ENCODE assay signal across 20 mouse cellular contexts in the genomic region with DNA sequence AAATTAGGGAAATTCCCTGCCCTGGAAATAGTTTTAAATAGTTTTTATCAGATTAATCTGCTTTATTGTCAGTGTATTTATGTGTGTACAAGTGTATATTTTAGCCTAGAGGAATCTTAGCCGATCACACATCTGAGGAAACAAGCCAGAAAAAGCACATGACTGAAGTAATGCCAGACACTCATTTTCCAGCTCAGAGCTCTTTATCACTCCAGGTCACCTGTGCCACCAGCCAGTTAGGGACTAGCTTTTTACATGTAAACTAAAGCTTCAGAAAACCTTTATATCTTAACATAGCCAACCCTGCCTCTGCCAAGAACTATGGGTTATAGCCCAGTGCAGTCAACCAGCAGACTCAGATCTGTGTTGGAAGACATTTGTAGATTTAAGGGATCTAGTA. TPM values are rescaled to one million over a fixed set of nuclear protein-coding genes. Genes with fewer than 3 reads are reported as not detected.
DNase-seq lines count a peak whose midpoint lies in the region; ATAC-seq and TF ChIP-seq lines count a peak whose summit lies in the region.
"Had no signal": no experiment of that assay in that cellular context is flagged by ENCODE, and none has a peak within 500 bp of the region (broad histone marks: within the 10 kb centered on the region; RNA-seq: fewer than 3 reads in every experiment).

No protein-coding gene starts in this region.

- no peak overlapping the region for H3K4me2 ChIP-seq in heart, postnatal 0 days (ENCODE audit: low read depth, low read length)
- H3K4me2 ChIP-seq in liver, embryonic 15.5 days: peak overlapping the region; percentile 72
- no peak overlapping the region for H3K4me2 ChIP-seq in forebrain, embryonic 11.5 days (ENCODE audit: low read depth, low read length, severe bottlenecking)
- H3K4me2 ChIP-seq in stomach, postnatal 0 days (replicated peaks; ENCODE audit: low read depth): no peak overlapping the region
- H3K4me2 ChIP-seq: hindbrain, embryonic 13.5 days had no signal

- DNase-seq in heart, postnatal 0 days (ENCODE audit: low spot score): no peak
- no peak for DNase-seq in heart, postnatal 4 days
- peak; percentile 19 for DNase-seq in brain, adult 2 months (ENCODE audit: low read depth, low spot score)
- DNase-seq in forebrain, embryonic 11.5 days (ENCODE audit: low spot score): no peak
- DNase-seq in stomach, postnatal 0 days (ENCODE audit: low spot score): no peak
- DNase-seq: cerebellum, adult 9-11 months; lung, embryonic 14.5 days; retina, postnatal 1 day had no signal

- no peaks in the 10 kb centered on the region for H3K9me3 ChIP-seq in heart, postnatal 0 days (replicated peaks; ENCODE audit: control insufficient read depth, low read length)
- no peaks in the 10 kb centered on the region for H3K9me3 ChIP-seq in liver, embryonic 15.5 days (replicated peaks)
- no peaks in the 10 kb centered on the region for H3K9me3 ChIP-seq in forebrain, embryonic 11.5 days (ENCODE audit: control insufficient read depth, low read length)
- H3K9me3 ChIP-seq in stomach, postnatal 0 days (ENCODE audit: control insufficient read depth, low read length): no peaks in the 10 kb centered on the region
- H3K9me3 ChIP-seq: hindbrain, embryonic 13.5 days had no signal

- no peaks in the 10 kb centered on the region for H3K27me3 ChIP-seq in heart, postnatal 0 days (ENCODE audit: control insufficient read depth, insufficient read depth, low read length)
- no peaks in the 10 kb centered on the region for H3K27me3 ChIP-seq in liver, embryonic 15.5 days
- no peaks in the 10 kb centered on the region for H3K27me3 ChIP-seq in forebrain, embryonic 11.5 days (ENCODE audit: control insufficient read depth, insufficient read depth, low read length)
- no peaks in the 10 kb centered on the region for H3K27me3 ChIP-seq in stomach, postnatal 0 days (ENCODE audit: control insufficient read depth, insufficient read depth, low read length)
- H3K27me3 ChIP-seq: hindbrain, embryonic 13.5 days had no signal

- H3K4me3 ChIP-seq in heart, postnatal 0 days (ENCODE audit: low read depth, low read length): no peak overlapping the region
- H3K4me3 ChIP-seq in liver, embryonic 15.5 days (replicated peaks): peak overlapping the region; percentile 77
- H3K4me3 ChIP-seq in forebrain, embryonic 11.5 days (ENCODE audit: low read depth, low read length): no peak overlapping the region
- no peak overlapping the region for H3K4me3 ChIP-seq in stomach, postnatal 0 days (ENCODE audit: low read depth, low read length)
- H3K4me3 ChIP-seq: hindbrain, embryonic 13.5 days had no signal

- TF ChIP-seq CTCF in heart, postnatal 0 days (IDR thresholded peaks at IDR 0.05; ENCODE audit: low read depth): no peak
- no peak for TF ChIP-seq CTCF in stomach, postnatal 0 days (IDR thresholded peaks at IDR 0.05; ENCODE audit: low read depth)

- H3K9ac ChIP-seq in heart, postnatal 0 days (replicated peaks; ENCODE audit: low read depth, low read length): no peak overlapping the region
- H3K9ac ChIP-seq in liver, embryonic 15.5 days: peak overlapping the region; percentile 50; the same call in 1 of the 2 replicates
- no peak overlapping the region for H3K9ac ChIP-seq in forebrain, embryonic 11.5 days (ENCODE audit: low read length)
- H3K9ac ChIP-seq in stomach, postnatal 0 days (ENCODE audit: low read length): no peak overlapping the region
- H3K9ac ChIP-seq: hindbrain, embryonic 13.5 days; lung, embryonic 14.5 days had no signal

- H3K4me1 ChIP-seq in heart, postnatal 0 days (ENCODE audit: control insufficient read depth, insufficient read depth): peaks cover 21% of the 10 kb centered on the region
- H3K4me1 ChIP-seq in liver, embryonic 15.5 days (replicated peaks): peaks cover 79% of the 10 kb centered on the region
- peaks cover 6% of the 10 kb centered on the region; the same call in 1 of the 2 replicates for H3K4me1 ChIP-seq in forebrain, embryonic 11.5 days (replicated peaks; ENCODE audit: control insufficient read depth, insufficient read depth, low read length)
- H3K4me1 ChIP-seq in stomach, postnatal 0 days (replicated peaks; ENCODE audit: control insufficient read depth, insufficient read depth): no peaks in the 10 kb centered on the region

- H3K36me3 ChIP-seq in heart, postnatal 0 days (replicated peaks; ENCODE audit: control insufficient read depth, insufficient read depth, low read length): peaks cover 21% of the 10 kb centered on the region
- H3K36me3 ChIP-seq in liver, embryonic 15.5 days (replicated peaks): peaks cover 46% of the 10 kb centered on the region
- H3K36me3 ChIP-seq in forebrain, embryonic 11.5 days (ENCODE audit: control insufficient read depth, insufficient read depth, low read length): no peaks in the 10 kb centered on the region
- no peaks in the 10 kb centered on the region; the same call in 1 of the 2 replicates for H3K36me3 ChIP-seq in stomach, postnatal 0 days (ENCODE audit: control insufficient read depth, insufficient read depth, low read length)

- no peak for TF ChIP-seq EP300 in heart, postnatal 0 days (IDR thresholded peaks at IDR 0.05; ENCODE audit: low read depth)
- no peak for TF ChIP-seq EP300 in stomach, postnatal 0 days (optimal IDR thresholded peaks at IDR 0.05)

- ATAC-seq in heart, postnatal 0 days (ENCODE audit: insufficient read depth, low read depth): no peak
- ATAC-seq in erythroblast, adult 5-6 weeks (replicated peaks; ENCODE audit: low FRiP score, poor library complexity, severe bottlenecking): peak; percentile 70
- peak; percentile 66 for ATAC-seq in liver, embryonic 15.5 days (ENCODE audit: insufficient read depth)
- no peak for ATAC-seq in forebrain, embryonic 11.5 days (replicated peaks; ENCODE audit: low FRiP score)
- no peak for ATAC-seq in stomach, postnatal 0 days (ENCODE audit: low FRiP score, low TSS enrichment)
- ATAC-seq: activated CD4-positive, CD25-positive, alpha-beta regulatory T cell, adult 4 months; intestine, embryonic 16.5 days had no signal

- 18% methylated on average over 1 of the region's 1 CpGs for WGBS in heart, postnatal 0 days
- 21% methylated on average over 1 of the region's 1 CpGs for WGBS in liver, embryonic 15.5 days (ENCODE audit: insufficient replicate concordance)
- WGBS in forebrain, embryonic 11.5 days: 95% methylated on average over 1 of the region's 1 CpGs
- WGBS in stomach, postnatal 0 days: 45% methylated on average over 1 of the region's 1 CpGs

- H3K27ac ChIP-seq in heart, postnatal 0 days (ENCODE audit: low read depth): 0 out of 2 replicates have a peak overlapping the region, but pooled peaks have one; percentile 15
- H3K27ac ChIP-seq in liver, embryonic 15.5 days (replicated peaks): peak overlapping the region; percentile 90
- no peak overlapping the region for H3K27ac ChIP-seq in forebrain, embryonic 11.5 days (ENCODE audit: low read depth, low read length)
- H3K27ac ChIP-seq in stomach, postnatal 0 days (replicated peaks): no peak overlapping the region
- H3K27ac ChIP-seq: hindbrain, embryonic 13.5 days had no signal

RNA-seq across cellular contexts. Expression of a gene that starts 5.1 kb away (rescaled TPM):
- total RNA-seq in heart, postnatal 0 days (2014; rRNA removed; ENCODE audit: low replicate concordance): 18.6 and 31.0 TPM in 2 replicates
- polyA plus RNA-seq in heart, postnatal 0 days (2015; fragmentation: Nextera tagmentation; extraction: Ambion mirVana): 20.1 and 22.1 TPM in 2 replicates
- 10 to 100 TPM; 16.2 to 18.4 TPM for total RNA-seq in heart, postnatal 4 days (2021)
- 1.2 and 7.1 TPM in 2 replicates for total RNA-seq in erythroblast, adult 5-6 weeks (2015; ENCODE audit: low replicate concordance)
- total RNA-seq in erythroblast, adult 5-6 weeks (2017; ENCODE audit: low replicate concordance): 10.1 and 10.2 TPM in 2 replicates
- polyA plus RNA-seq in liver, embryonic 15.5 days (2015; fragmentation: Nextera tagmentation; extraction: Ambion mirVana): 20.1 and 22.3 TPM in 2 replicates
- polyA plus RNA-seq in forebrain, embryonic 11.5 days (2014; fragmentation: Nextera tagmentation; extraction: Ambion mirVana): 29.9 and 33.7 TPM in 2 replicates
- polyA plus RNA-seq in stomach, postnatal 0 days (2015; fragmentation: Nextera tagmentation; extraction: Ambion mirVana): 23.5 and 24.6 TPM in 2 replicates

RNA-seq across cellular contexts. Expression of a gene that starts 21.3 kb away (rescaled TPM):
- total RNA-seq in heart, postnatal 0 days (2014; rRNA removed; ENCODE audit: low replicate concordance): 73.8 and 75.8 TPM in 2 replicates
- polyA plus RNA-seq in heart, postnatal 0 days (2015; fragmentation: Nextera tagmentation; extraction: Ambion mirVana): 51.9 and 52.3 TPM in 2 replicates
- total RNA-seq in heart, postnatal 4 days (2021): 10 to 100 TPM; 56.9 to 61.8 TPM
- 104 and 121 TPM in 2 replicates for total RNA-seq in erythroblast, adult 5-6 weeks (2015; ENCODE audit: low replicate concordance)
- 178 and 181 TPM in 2 replicates for total RNA-seq in erythroblast, adult 5-6 weeks (2017; ENCODE audit: low replicate concordance)
- polyA plus RNA-seq in liver, embryonic 15.5 days (2015; fragmentation: Nextera tagmentation; extraction: Ambion mirVana): 57.5 and 60.5 TPM in 2 replicates
- 81.2 and 82.4 TPM in 2 replicates for polyA plus RNA-seq in forebrain, embryonic 11.5 days (2014; fragmentation: Nextera tagmentation; extraction: Ambion mirVana)
- 54.2 and 56.3 TPM in 2 replicates for polyA plus RNA-seq in stomach, postnatal 0 days (2015; fragmentation: Nextera tagmentation; extraction: Ambion mirVana)

RNA-seq across cellular contexts. Expression of a gene that starts 28.0 kb away (rescaled TPM):
- total RNA-seq in heart, postnatal 0 days (2014; rRNA removed; ENCODE audit: low replicate concordance): not detected in 2 replicates
- not detected in 2 replicates for polyA plus RNA-seq in heart, postnatal 0 days (2015; fragmentation: Nextera tagmentation; extraction: Ambion mirVana)
- not detected for total RNA-seq in heart, postnatal 4 days (2021)
- total RNA-seq in erythroblast, adult 5-6 weeks (2015; ENCODE audit: low replicate concordance): not detected in 2 replicates
- not detected in 2 replicates for total RNA-seq in erythroblast, adult 5-6 weeks (2017; ENCODE audit: low replicate concordance)
- not detected in 2 replicates for polyA plus RNA-seq in liver, embryonic 15.5 days (2015; fragmentation: Nextera tagmentation; extraction: Ambion mirVana)
- not detected in 2 replicates for polyA plus RNA-seq in forebrain, embryonic 11.5 days (2014; fragmentation: Nextera tagmentation; extraction: Ambion mirVana)
- not detected in 2 replicates for polyA plus RNA-seq in stomach, postnatal 0 days (2015; fragmentation: Nextera tagmentation; extraction: Ambion mirVana)
- total RNA-seq: heart, adult 18-20 months; layer of hippocampus, postnatal 14 days; left cerebral cortex, postnatal 36 days; megakaryocyte, adult 5-6 weeks; midbrain, postnatal 0 days had no signal
- polyA plus RNA-seq: activated CD4-positive, CD25-positive, alpha-beta regulatory T cell, adult 4 months; frontal cortex, adult 2 months; hindbrain, embryonic 13.5 days; intestine, embryonic 16.5 days; lung, embryonic 14.5 days; neural tube, embryonic 14.5 days had no signal

RNA-seq across cellular contexts. Expression of a gene that starts 33.0 kb away (rescaled TPM):
- 160 and 175 TPM in 2 replicates for total RNA-seq in heart, postnatal 0 days (2014; rRNA removed; ENCODE audit: low replicate concordance)
- 348 and 437 TPM in 2 replicates for polyA plus RNA-seq in heart, postnatal 0 days (2015; fragmentation: Nextera tagmentation; extraction: Ambion mirVana)
- 100 to 1,000 TPM; 417 to 448 TPM for total RNA-seq in heart, postnatal 4 days (2021)
- 229 and 240 TPM in 2 replicates for total RNA-seq in erythroblast, adult 5-6 weeks (2015; ENCODE audit: low replicate concordance)
- total RNA-seq in erythroblast, adult 5-6 weeks (2017; ENCODE audit: low replicate concordance): 904 and 907 TPM in 2 replicates
- polyA plus RNA-seq in liver, embryonic 15.5 days (2015; fragmentation: Nextera tagmentation; extraction: Ambion mirVana): 509 TPM in 2 replicates
- 731 and 789 TPM in 2 replicates for polyA plus RNA-seq in forebrain, embryonic 11.5 days (2014; fragmentation: Nextera tagmentation; extraction: Ambion mirVana)
- polyA plus RNA-seq in stomach, postnatal 0 days (2015; fragmentation: Nextera tagmentation; extraction: Ambion mirVana): 767 and 830 TPM in 2 replicates

RNA-seq across cellular contexts. Expression of a gene that starts 49.8 kb away (rescaled TPM):
- total RNA-seq in heart, postnatal 0 days (2014; rRNA removed; ENCODE audit: low replicate concordance): 29.7 and 36.1 TPM in 2 replicates
- polyA plus RNA-seq in heart, postnatal 0 days (2015; fragmentation: Nextera tagmentation; extraction: Ambion mirVana): 34.1 and 43.4 TPM in 2 replicates
- 10 to 100 TPM; 53.5 to 59.8 TPM for total RNA-seq in heart, postnatal 4 days (2021)
- total RNA-seq in erythroblast, adult 5-6 weeks (2015; ENCODE audit: low replicate concordance): 308 and 329 TPM in 2 replicates
- total RNA-seq in erythroblast, adult 5-6 weeks (2017; ENCODE audit: low replicate concordance): 761 and 1,292 TPM in 2 replicates
- polyA plus RNA-seq in liver, embryonic 15.5 days (2015; fragmentation: Nextera tagmentation; extraction: Ambion mirVana): 79.9 and 89.4 TPM in 2 replicates
- 103 and 106 TPM in 2 replicates for polyA plus RNA-seq in forebrain, embryonic 11.5 days (2014; fragmentation: Nextera tagmentation; extraction: Ambion mirVana)
- polyA plus RNA-seq in stomach, postnatal 0 days (2015; fragmentation: Nextera tagmentation; extraction: Ambion mirVana): 40.9 and 41.3 TPM in 2 replicates

Comparison
In these comparisons a context has a peak if more than half of its experiments do, and no peak if none do; other contexts are left out.
1. ATAC-seq: peak in erythroblast, adult 5-6 weeks (single experiment) and liver, embryonic 15.5 days (single experiment); none in heart, postnatal 0 days (single experiment), forebrain, embryonic 11.5 days (single experiment) and stomach, postnatal 0 days (single experiment).
2. H3K27ac ChIP-seq: peak in heart, postnatal 0 days (single experiment) and liver, embryonic 15.5 days (single experiment); none in forebrain, embryonic 11.5 days (single experiment) and stomach, postnatal 0 days (single experiment).